Mouse (Mus musculus) spleen, adult 2 months (tissue): ENCODE measurements around the gene Olfr665.
"Not testable (repeated sequence)": the region's sequence is repeated elsewhere in the genome, so short reads cannot be mapped to it uniquely, and the experiment has no call there.

Experiments used
- CTCF ChIP-seq: fragments of 200-500 bp; IDR thresholded peaks from 2 replicates; pipeline ENCODE4 v1.5.1; 2011; ENCODE audit warnings: mild to moderate bottlenecking, inconsistent platforms; ENCODE audit not compliant: insufficient read depth, insufficient read length, insufficient replicate concordance; ENCODE audit errors: extremely low read depth
- POLR2A ChIP-seq: fragments of 200-500 bp; IDR thresholded peaks from 2 replicates; pipeline ENCODE4 v1.6.1; 2011; ENCODE audit warnings: low read depth, low read length, inconsistent platforms

DNA sequence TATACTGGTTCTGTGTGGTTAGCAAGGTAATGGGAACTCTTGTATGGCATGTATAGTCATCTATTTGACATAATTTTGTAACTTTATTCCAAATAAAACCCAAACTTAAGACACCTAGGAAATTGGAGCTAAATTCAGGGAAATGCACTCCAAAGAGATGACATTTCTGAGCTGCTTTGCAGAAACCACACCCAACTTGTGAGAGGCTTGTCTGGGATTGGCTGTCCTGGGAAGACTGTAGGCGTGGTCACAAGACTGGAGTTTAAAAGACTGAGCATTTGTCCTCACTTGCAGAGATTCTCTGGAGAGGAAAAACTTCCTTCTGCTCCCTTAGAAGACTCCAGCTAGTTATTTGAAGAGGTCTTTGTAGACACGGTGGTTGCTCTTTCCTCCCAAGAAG is 21.1 kb upstream of the Olfr665 start, which contains the start of gene Usp17la:
- TF ChIP-seq CTCF, POLR2A: not testable (repeated sequence)
